Mouse (Mus musculus) adrenal gland, adult 8-10 months (tissue): ENCODE data around the gene Myl4. TPM values are rescaled to one million over a fixed set of nuclear protein-coding genes. Genes with fewer than 3 reads are reported as not detected.

Experiments
- DNase-seq: peaks from one replicate; pipeline ENCODE4 v3.0.0; 2022
- total RNA-seq, 4 experiments: library from RNA; stranded (reverse); gene quantifications; 2 replicates each; pipeline ENCODE4 v1.2.4; 2022

Myl4 gene
- total RNA-seq, 4 experiments from 2014 or later: 1.6 to 3.8 (median 2.6) TPM

- DNase-seq: peak; percentile 42
These were observed 57.2 kb downstream of the Myl4 start, which contains the start of gene Itgb3 for GRCm38 (mm10) chr11:104607491-104608245. Gene Itgb3 (plus strand): TSS chr11:104608000.

- no peak for DNase-seq
These were observed 57.9 kb downstream of the Myl4 start for GRCm38 (mm10) chr11:104608249-104608920.

DNA sequence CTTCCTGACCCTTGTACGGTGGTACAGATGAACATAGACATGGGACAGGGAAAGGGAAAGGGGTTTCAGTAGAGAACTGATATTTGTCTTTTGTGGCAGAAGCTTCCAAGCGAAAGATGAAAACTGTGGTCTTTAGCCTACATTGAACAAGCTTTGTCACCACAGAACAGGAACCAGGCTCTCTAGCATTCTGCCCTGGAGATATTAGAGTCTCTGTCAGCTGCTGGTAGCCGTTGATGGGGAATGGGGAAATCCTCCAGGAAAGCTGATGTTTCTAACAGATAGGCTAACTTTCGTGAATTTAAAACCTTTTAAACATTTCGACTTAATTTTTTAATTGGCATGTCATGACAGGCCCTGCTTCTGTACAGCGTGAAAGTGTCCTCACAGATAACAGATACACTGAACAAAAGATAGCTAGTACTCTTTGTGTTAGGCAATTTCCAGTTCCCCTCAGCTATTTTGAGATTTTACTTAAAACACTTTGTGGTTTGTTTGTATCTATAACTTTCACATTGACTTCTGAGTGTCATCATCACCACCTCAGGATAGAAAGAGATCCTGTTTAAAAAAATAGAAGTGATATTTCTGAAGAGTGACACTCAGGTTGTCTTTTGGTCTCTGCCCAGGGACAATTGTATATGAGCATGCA lies 58.7 kb downstream of the Myl4 start:
- DNase-seq: no peak

GRCm38 (mm10) chr11:104609733-104610132 lies 59.3 kb downstream of the Myl4 start:
- no peak for DNase-seq

DNA sequence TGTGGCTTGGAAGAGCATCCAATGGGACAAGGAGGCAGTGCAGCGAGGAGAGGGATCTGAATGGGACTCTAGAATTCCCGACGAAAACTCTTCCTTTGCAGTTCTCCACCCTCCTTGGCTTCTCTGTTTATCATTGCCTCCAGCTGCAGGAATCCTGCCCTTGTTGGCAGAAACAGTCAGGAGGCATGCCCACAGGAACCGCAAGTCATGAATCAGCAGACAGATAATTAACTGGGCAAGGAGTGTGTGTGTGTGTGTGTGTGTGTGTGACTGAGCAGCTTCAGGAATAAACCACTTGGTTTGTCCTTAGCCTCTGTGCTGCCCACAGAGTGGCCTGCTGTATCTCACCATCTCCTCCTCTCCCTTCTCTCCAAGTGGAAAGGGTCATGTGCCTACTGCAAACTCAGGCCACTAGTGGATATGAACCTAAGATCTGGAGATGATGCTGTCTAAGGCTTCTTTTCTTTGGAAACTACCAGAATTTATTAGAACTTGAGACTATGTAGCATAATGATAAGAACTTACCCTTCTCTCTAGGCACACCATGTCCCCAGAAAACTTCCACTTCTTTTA lies 61.2 kb downstream of the Myl4 start:
- DNase-seq: peak; percentile 42

- DNase-seq: no peak
These were observed 63.1 kb downstream of the Myl4 start for GRCm38 (mm10) chr11:104613551-104613950.

- DNase-seq: no peak
These were observed 63.7 kb downstream of the Myl4 start for GRCm38 (mm10) chr11:104614130-104614529.

GRCm38 (mm10) chr11:104616182-104616581 lies 65.7 kb downstream of the Myl4 start:
- DNase-seq: no peak

DNA sequence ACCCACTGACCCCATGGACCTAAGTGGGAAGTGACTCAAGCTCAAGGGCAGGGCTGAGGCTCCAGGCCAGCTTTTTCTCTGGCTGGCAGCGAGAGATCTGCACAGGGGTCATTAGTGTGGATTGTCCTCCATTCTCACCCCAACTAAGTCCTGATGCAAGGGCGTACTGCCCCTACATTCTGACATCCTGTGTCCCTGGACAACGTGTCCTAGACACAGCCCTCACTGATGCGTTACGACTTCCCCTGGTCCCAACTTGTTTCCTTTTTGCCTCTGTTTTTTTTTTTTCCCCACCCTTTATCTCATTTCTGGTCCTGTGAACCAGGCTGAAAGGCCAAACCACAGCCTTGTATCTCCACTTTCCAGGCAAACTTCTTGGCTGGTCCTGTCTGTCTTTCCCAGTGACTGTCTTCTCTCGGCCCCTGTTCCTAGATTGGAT lies 68.2 kb downstream of the Myl4 start:
- peak; percentile 43 for DNase-seq

GRCm38 (mm10) chr11:104619084-104620022 lies 68.9 kb downstream of the Myl4 start:
- DNase-seq: no peak

DNA sequence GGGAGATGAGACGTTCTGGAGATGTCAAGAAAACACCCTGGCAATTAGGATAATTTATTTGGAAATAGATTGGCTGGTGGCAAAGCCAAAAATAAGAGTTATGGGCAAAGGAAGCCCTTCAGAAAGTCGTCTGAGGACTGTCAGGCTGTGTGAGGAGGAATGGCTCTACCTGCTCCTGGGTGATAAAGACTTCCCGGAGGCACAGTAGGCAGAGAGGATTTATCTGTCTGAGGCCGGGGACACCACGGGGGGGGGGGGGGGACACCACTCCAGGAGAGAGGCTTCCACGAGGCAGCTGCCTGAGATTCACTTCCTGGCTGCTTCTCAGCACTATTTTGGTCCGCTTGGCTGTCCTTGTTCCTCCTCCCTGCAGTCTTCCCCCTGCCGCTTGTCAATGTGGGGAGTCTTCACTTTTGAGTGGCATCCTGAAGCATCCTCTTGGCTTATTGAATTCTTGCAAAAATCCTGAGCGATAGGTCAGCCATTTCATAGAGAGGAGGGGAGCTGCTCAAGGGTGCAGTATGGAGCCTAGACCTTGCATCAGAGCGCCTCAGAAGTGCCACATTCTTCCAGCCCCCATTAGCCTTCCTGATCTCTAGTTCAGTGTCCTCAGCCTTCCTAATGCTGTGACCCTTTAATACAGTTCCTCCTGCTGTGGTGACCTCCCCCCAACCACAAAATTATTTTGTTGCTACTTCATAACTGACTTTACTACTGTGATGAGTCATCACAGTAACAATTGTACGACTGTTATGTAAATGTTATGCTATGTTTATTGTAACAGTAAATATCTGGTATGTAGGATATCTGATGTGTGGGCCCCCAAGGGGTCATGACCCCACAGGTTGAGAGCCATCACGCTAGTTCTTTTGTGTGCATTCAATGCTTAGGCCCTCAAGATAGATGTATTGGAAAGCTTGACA lies 71.8 kb downstream of the Myl4 start:
- DNase-seq: no peak

GRCm38 (mm10) chr11:104624791-104625391 lies 74.4 kb downstream of the Myl4 start:
- peak; percentile 13 for DNase-seq

- peak; percentile 13 for DNase-seq
These were observed 75.3 kb downstream of the Myl4 start for GRCm38 (mm10) chr11:104625453-104626402.

- DNase-seq: no peak
These were observed 76.2 kb downstream of the Myl4 start for GRCm38 (mm10) chr11:104626635-104627034.

- DNase-seq: peak; percentile 11
These were observed 77.3 kb downstream of the Myl4 start for GRCm38 (mm10) chr11:104627616-104628301.

DNA sequence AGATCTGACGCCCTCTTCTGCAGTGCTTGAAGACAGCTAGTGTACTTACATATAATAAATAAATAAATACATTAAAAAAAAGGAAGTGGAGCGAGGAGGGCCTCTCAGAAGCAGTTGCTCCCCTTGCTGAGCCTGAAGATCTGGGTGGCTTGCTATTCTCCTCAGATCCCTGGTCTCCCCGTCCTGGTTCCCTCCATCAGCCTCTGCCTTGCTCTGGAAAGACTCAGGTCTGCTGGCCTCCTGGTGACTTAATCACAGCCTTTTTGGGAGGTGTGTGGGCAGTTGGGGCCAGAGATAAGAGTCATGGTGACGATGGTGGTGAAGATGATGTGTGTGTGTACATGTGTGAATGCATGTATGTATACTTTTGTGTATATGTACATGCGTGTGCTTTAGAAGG lies 78.1 kb downstream of the Myl4 start:
- no peak for DNase-seq

DNA sequence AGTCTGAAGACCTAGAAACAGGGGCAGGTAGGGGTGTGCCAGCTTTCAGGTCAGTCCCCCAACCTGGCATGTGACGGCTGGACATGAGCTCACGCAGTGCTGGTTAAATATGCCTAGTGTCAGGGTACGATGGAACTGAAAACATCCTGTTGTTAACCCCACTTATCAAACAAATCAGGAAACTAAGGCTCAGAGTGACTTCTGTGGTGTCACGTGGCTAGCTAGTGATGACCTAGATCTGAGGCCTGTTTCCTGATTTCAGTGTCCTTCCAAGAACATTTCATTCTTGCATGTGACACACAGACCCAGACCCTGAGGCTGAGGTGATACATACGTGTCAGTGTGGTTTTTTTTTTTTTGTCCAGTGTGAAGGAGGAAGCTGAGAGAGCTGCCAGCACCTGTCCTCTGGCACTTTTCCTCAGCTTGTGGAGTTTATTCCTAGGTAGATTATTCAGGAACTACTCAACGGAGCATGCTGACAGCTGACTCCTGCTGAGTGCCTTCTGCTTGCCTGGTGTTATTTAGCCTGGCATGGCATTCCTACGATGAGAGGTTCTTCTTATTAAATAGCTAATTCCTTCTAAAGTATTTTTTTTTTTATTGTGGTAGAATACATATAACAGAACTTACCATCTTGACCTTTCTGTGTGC lies 79.8 kb downstream of the Myl4 start:
- peak; percentile 10 for DNase-seq

- no peak for DNase-seq
These were observed 80.8 kb downstream of the Myl4 start for GRCm38 (mm10) chr11:104631306-104631705.
